Mouse (Mus musculus) lung, postnatal 0 days (tissue): ENCODE data around the gene Dnajb4.

Experiments used
- CTCF ChIP-seq: IDR thresholded peaks from 2 replicates; pipeline ENCODE4 v1.5.1; 2016; ENCODE audit warnings: antibody characterized with exemption, mild to moderate bottlenecking
- EP300 ChIP-seq: IDR thresholded peaks from 2 replicates; pipeline ENCODE4 v1.6.1; 2016; ENCODE audit warnings: antibody characterized with exemption, mild to moderate bottlenecking, control low read depth

- TF ChIP-seq CTCF (no peak), EP300 (peak; percentile 68; the same call in 1 of the 2 replicates)
These were observed 38.9 kb downstream of the Dnajb4 start for GRCm38 (mm10) chr3:152171236-152171635.
